Mouse (Mus musculus) embryo, embryonic 11 days (tissue): ENCODE measurements around the gene Smagp.
"Not testable (repeated sequence)": the region's sequence is repeated elsewhere in the genome, so short reads cannot be mapped to it uniquely, and the experiment has no call there.

Experiments used
- DNase-seq: peaks from one replicate; pipeline ENCODE4 v3.0.0-alpha.2; 2015

Smagp gene

GRCm38 (mm10) chr15:100624435-100624834 is 12.3 kb downstream of the Smagp start:
- no peak for DNase-seq

GRCm38 (mm10) chr15:100623754-100624153 is 13.0 kb downstream of the Smagp start:
- DNase-seq = no peak

DNA sequence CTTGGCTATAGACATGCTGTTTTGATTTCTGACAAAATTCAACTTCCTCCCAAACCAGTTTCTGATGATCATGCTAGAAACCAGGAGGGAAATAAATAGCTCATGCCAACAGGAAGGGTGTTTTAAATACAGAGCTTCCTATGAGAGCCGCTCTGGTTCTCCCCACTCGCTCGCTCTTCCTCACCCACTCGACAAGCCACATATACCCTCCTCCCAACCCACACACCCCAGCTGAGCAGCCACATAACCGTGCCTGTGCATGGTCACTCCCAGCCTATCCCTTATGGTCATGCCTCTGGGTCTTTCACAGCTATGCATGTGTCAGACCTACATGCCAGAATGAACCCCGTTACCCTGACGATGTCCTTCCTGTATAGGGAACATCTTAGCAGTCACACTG is 14.6 kb downstream of the Smagp start:
- DNase-seq = no peak

DNA sequence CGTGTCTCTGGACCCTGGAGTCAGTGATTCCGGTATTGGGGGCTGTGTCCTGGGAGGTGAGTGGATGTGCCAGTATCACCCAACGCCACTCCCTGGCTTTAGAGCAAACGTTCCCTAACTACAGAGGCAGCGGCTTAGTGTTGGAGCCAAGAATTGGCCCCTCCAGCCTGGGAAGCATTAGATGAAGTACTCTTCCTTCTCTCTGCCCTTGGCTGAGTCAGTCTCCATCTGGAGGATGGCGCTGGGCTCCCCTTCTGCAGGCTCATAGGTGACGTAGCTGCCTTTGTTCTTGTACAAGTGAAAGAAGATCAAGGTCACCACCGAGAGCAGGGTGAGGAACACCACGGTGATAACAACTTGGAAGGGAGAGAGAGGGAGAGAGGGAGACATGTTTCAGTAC is 15.1 kb downstream of the Smagp start:
- not testable (repeated sequence) for DNase-seq

- DNase-seq = no peak
Measured at GRCm38 (mm10) chr15:100619200-100619599, 17.5 kb downstream of the Smagp start.

- no peak for DNase-seq
Measured at GRCm38 (mm10) chr15:100616221-100616620, 20.5 kb downstream of the Smagp start.

DNA sequence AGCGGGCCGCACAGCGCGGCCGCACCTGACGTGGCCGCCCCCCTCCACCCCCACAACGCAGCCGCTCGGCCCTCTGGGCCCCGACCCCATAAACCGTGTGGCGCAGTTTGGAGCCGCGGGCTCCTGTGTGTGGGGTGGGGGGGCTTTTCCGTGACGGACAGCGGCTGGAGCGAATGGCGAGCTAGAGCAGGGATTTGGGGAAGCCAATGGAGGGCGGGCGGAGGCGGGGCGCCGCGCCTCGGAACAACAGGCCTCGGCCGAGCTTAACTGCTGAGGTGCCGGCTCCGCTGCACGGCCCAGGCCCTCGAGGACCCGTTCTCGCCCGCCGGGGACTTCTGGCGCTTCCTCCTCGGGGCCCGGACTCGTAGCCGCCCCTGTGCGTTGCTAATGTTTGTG is 20.9 kb downstream of the Smagp start:
- peak; percentile 95 for DNase-seq

GRCm38 (mm10) chr15:100614996-100615824 is 21.5 kb downstream of the Smagp start, which contains the start of gene Dazap2:
Gene Dazap2 (plus strand): TSS chr15:100615349.
- DNase-seq = peak; percentile 99

GRCm38 (mm10) chr15:100614218-100614995 is 22.3 kb downstream of the Smagp start:
- peak; percentile 34 for DNase-seq

GRCm38 (mm10) chr15:100613584-100613983 is 23.2 kb downstream of the Smagp start:
- peak; percentile 86 for DNase-seq

DNA sequence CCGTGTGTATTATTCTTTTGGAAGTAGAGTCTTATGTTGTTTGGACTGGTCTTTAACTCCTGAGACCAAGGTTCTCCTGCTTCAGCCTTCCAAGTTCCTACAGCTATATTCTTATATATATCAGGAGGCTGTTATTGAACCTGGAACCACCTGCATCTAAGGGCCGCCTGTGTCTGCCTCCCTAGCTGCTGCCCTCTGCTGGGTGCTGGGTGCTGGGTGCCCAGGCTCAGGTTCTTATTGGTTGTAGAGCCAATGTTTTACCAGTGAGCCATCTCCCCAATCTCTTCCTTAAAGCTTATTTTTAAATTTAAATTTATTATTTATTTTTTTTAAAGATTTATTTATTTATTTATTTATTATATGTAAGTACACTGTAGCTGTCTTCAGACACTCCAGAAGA is 24.3 kb downstream of the Smagp start:
- no peak for DNase-seq

GRCm38 (mm10) chr15:100611951-100612350 is 24.8 kb downstream of the Smagp start:
- DNase-seq = no peak

DNA sequence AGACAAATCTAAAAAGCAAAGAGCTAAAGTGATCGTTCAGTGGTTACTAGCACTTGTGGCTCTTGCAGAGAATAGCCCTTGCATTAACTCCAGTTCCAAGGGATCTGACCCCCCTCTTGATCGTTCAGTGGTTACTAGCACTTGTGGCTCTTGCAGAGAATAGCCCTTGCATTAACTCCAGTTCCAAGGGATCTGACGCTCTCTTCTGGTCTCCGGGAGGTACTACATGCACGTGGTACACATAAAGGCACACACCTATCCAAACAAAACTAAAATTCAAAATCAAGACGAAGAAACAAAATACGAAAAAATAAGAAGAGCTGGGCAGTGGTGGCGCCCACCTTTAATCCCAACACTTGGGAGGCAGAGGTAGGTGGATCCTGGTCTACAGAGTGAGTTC is 30.1 kb downstream of the Smagp start:
- not testable (repeated sequence) for DNase-seq

DNA sequence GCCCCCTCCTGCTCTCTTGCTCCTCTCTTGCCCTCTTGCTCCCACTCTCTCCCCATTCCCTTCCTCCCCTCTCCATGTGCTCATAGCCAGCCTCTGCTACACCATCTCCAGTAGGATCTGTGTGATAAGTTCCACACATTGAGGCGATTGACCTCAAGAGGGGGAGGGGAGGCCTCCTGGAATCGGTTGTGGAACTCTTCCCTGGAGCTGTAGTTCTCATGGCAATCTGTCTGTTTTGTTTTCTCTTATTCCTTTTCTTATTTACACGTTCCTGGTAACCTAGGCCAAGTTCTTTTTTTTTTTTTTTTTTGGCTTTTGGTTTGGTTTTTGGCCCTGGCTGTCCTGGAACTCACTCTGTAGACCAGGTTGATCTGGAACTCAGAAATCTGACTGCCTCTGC is 35.1 kb downstream of the Smagp start:
- no peak for DNase-seq

DNA sequence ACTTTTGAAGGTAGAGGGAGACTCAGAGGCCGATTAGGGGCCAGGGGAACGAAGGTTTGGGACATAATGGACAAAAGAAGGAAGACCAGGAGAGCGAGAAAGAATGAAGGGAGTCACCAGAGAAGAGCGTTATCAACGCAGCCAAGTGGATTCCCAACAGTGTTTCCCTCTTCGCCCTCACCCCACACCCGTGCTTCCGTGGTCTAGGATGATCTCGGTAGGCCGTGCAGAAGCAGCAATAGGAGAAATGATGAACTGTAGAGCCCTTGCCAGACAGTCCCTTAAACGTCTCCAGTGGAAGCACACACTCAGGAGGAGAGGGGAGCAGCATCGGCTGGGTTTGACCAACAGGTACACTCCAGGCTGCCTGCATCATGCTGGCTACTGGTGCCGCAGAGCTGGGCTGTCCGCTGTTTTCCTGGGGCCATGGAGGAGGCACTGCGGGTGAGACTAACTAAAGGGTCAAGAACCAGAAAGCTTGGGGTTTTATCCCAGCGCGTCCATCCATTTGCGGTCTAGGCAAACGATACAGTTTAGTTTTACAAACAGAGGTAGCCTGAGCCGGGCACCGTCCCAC is 36.0 kb downstream of the Smagp start:
- no peak for DNase-seq

DNA sequence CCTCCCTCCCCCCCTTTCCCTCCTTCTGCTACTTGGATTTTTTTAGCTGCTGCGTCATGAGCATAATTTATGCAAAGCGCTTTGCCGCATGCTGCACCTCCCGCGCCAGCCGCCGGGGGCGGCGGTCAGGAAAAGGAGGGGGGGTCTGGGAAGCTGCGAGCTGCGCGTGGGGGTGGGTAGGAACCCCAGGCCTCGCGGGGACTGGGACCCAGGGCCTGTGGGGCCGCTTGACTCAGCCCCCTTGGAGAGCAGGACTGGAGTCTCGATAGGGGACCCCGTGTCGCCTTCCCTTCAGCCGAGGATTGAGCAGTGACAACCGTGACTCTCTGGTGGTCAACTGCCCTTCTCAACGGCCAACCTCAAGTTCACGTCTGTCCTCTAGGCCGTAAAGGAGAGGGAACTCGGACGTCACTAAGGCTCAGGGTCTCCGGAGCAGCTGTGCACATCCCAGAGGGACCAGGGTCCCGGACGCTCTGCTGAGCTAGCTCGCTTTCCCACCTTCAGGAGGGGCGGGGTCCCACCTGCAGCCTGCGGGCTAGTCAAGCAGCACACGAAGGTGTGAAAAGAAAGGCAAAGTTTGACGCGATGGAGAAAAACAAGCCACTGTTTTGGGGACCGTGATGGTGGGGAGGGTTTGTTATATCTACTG is 36.6 kb downstream of the Smagp start:
- peak; percentile 90 for DNase-seq

GRCm38 (mm10) chr15:100599276-100600046 is 37.3 kb downstream of the Smagp start, which contains the start of gene Pou6f1:
Gene Pou6f1 (minus strand): TSS chr15:100599984.
- peak; percentile 56 for DNase-seq

GRCm38 (mm10) chr15:100598883-100599275 is 37.9 kb downstream of the Smagp start:
- DNase-seq = peak; percentile 62

GRCm38 (mm10) chr15:100598287-100598882 is 38.4 kb downstream of the Smagp start:
- no peak for DNase-seq

- DNase-seq = no peak
Measured at GRCm38 (mm10) chr15:100592817-100593216, 43.9 kb downstream of the Smagp start.

DNA sequence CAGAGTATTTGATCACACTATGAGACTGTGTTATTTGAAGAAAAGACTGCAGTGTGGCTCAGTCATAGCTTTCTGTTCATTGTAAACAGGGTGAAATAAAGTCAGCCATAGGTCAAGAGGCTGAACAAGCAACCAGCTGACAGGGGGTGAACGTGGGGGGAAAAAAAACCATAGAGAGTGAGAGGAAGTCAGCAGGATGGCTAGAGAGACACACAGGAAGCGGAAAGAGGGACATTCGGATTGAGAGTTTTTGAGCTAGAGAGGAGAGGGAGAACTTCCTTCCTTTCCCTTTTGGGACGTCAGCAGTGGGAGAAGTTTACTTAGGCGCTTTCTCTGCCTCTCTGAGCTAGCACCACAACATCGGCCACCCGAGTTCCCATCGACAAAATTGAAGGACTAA is 46.3 kb downstream of the Smagp start:
- no peak for DNase-seq

GRCm38 (mm10) chr15:100588297-100588696 is 48.4 kb downstream of the Smagp start:
- DNase-seq = no peak
